Mouse (Mus musculus): Measurements from ENCODE around the gene Cd163. TPM values are rescaled to one million over a fixed set of nuclear protein-coding genes. Genes with fewer than 3 reads are reported as not detected.

Cd163 gene
- polyA plus RNA-seq, 1 experiment from 2014 or later: 0.38 TPM

DNA sequence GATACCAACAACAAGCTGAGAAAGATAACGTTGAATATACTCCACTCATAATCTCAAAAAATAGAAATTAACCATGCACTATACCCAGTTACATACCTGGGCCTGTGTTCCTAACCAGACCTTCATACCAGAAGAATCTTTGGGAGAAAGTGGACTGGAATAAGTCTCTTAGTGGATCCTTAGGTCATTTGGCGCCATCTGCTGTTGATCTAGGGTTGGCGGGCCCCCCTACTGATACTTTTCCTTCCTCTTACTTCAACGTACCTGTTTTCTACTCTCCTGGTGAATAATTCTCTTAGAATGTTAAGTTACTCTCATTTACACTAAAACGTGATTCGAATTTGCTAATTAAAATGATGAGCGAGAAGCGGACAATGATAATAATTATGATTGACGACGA, 74.9 kb downstream of the Cd163 start:
- 31% methylated on average over 10 of the region's 10 CpGs for WGBS
- no peak overlapping the region for H3K27ac ChIP-seq (ENCODE audit: low read length)
- no peaks in the 10 kb centered on the region for H3K27me3 ChIP-seq (replicated peaks; ENCODE audit: control insufficient read depth, insufficient read depth, low read length)
- no peaks in the 10 kb centered on the region for H3K36me3 ChIP-seq (ENCODE audit: control insufficient read depth, insufficient read depth)
- no peak overlapping the region for H3K4me3 ChIP-seq (replicated peaks; ENCODE audit: low read length)
- no peaks in the 10 kb centered on the region for H3K4me1 ChIP-seq (replicated peaks; ENCODE audit: control insufficient read depth, insufficient read depth, low read length)
- no peak overlapping the region for H3K4me2 ChIP-seq (ENCODE audit: low read length)
- ATAC-seq: no peak
- no peak overlapping the region for H3K9ac ChIP-seq (replicated peaks; ENCODE audit: low read depth, low read length)
- H3K9me3 ChIP-seq (ENCODE audit: control insufficient read depth, low read length): no peaks in the 10 kb centered on the region

Other genes with a start within 250 kb of the Cd163 start
- not detected in 2 replicates for gene Vmn2r27, start 72.8 kb upstream of the Cd163 start, polyA plus RNA-seq (2015; fragmentation: Nextera tagmentation; extraction: Ambion mirVana)
- 92.2 and 92.5 TPM in 2 replicates for gene Pex5, start 110.4 kb downstream of the Cd163 start, polyA plus RNA-seq (2015; fragmentation: Nextera tagmentation; extraction: Ambion mirVana)
- 62.8 and 90.9 TPM in 2 replicates for gene Clstn3, start 160.1 kb downstream of the Cd163 start, polyA plus RNA-seq (2015; fragmentation: Nextera tagmentation; extraction: Ambion mirVana)
- gene C1rl, start 188.5 kb downstream of the Cd163 start, polyA plus RNA-seq (2015; fragmentation: Nextera tagmentation; extraction: Ambion mirVana): 0.10 and 0.11 TPM in 2 replicates
- gene C1ra, start 207.7 kb downstream of the Cd163 start, polyA plus RNA-seq (2015; fragmentation: Nextera tagmentation; extraction: Ambion mirVana): 0.11 and 0.55 TPM in 2 replicates
- 0.29 and 0.47 TPM in 2 replicates for gene C1s1, start 237.7 kb downstream of the Cd163 start, polyA plus RNA-seq (2015; fragmentation: Nextera tagmentation; extraction: Ambion mirVana)

All from forebrain, embryonic 16.5 days (tissue).